ENCODE assay signal across 10 mouse cellular contexts in genomic region chr19:21738591-21739280, GRCm38 (mm10). TPM values are rescaled to one million over a fixed set of nuclear protein-coding genes. Genes with fewer than 3 reads are reported as not detected.
DNase-seq lines count a peak whose midpoint lies in the region; ATAC-seq and TF ChIP-seq lines count a peak whose summit lies in the region.
"Had no signal": no experiment of that assay in that cellular context is flagged by ENCODE, and none has a peak within 500 bp of the region (broad histone marks: within the 10 kb centered on the region; RNA-seq: fewer than 3 reads in every experiment).

No protein-coding gene starts in this region.

- intact Hi-C loops in left cerebral cortex, adult 2 months (cut with DNase I): loop anchor here (2.0 to 5.0 kb wide), 2 partner anchors 86 to 564 kb away; partner anchors contain the start of genes 1110059E24Rik and Abhd17b

- H3K27me3 ChIP-seq in forebrain, embryonic 14.5 days (replicated peaks; ENCODE audit: control insufficient read depth, insufficient read depth, low read length): no peaks in the 10 kb centered on the region
- H3K27me3 ChIP-seq in forebrain, embryonic 10.5 days (ENCODE audit: poor library complexity, severe bottlenecking): no peaks in the 10 kb centered on the region
- H3K27me3 ChIP-seq in limb, embryonic 13.5 days: no peaks in the 10 kb centered on the region
- H3K27me3 ChIP-seq: neural tube, embryonic 12.5 days had no signal

- H3K4me3 ChIP-seq in forebrain, embryonic 14.5 days (ENCODE audit: low read depth, low read length): no peak overlapping the region
- H3K4me3 ChIP-seq in forebrain, embryonic 10.5 days: no peak overlapping the region
- peak overlapping the region; percentile 9; the same call in 1 of the 2 replicates for H3K4me3 ChIP-seq in left cerebral cortex, adult 2 months
- H3K4me3 ChIP-seq in limb, embryonic 13.5 days: no peak overlapping the region
- H3K4me3 ChIP-seq: neural tube, embryonic 12.5 days had no signal

- TF ChIP-seq CTCF in left cerebral cortex, adult 2 months (IDR thresholded peaks at IDR 0.05): no peak

- no peaks in the 10 kb centered on the region for H3K9me3 ChIP-seq in forebrain, embryonic 14.5 days (replicated peaks; ENCODE audit: control insufficient read depth, low read length)
- H3K9me3 ChIP-seq in forebrain, embryonic 10.5 days: no peaks in the 10 kb centered on the region
- no peaks in the 10 kb centered on the region for H3K9me3 ChIP-seq in limb, embryonic 13.5 days
- H3K9me3 ChIP-seq: neural tube, embryonic 12.5 days had no signal

- WGBS in forebrain, embryonic 14.5 days: 87% methylated on average over 18 of the region's 18 CpGs
- 92% methylated on average over 18 of the region's 18 CpGs for WGBS in forebrain, embryonic 10.5 days
- WGBS in limb, embryonic 13.5 days: 81% methylated on average over 18 of the region's 18 CpGs

- DNase-seq in forebrain, embryonic 14.5 days (ENCODE audit: low spot score): no peak
- DNase-seq in forebrain, embryonic 10.5 days (ENCODE audit: extremely low spot score, low spot score): no peak
- peak in 1 of 2 experiments; percentile 24 for DNase-seq in left cerebral cortex, adult 2 months (ENCODE audit: extremely low spot score in 1 of 2, low spot score in 2 of 2)
- no peak for DNase-seq in left cerebral cortex, adult 9 months (ENCODE audit: low spot score in 2 of 2)
- DNase-seq in cerebellum, postnatal 10 days: peak; percentile 63 to 64
- DNase-seq in layer of hippocampus, adult 8-10 months (ENCODE audit: low spot score in 2 of 2): no peak
- DNase-seq in frontal cortex, postnatal 25 days (ENCODE audit: low spot score in 2 of 2): no peak
- DNase-seq: thymus, postnatal 4 days had no signal

- peak overlapping the region; percentile 45 for H3K27ac ChIP-seq in forebrain, embryonic 14.5 days (ENCODE audit: low read depth, low read length)
- H3K27ac ChIP-seq in forebrain, embryonic 10.5 days: no peak overlapping the region
- H3K27ac ChIP-seq in left cerebral cortex, adult 2 months: peak overlapping the region; percentile 59
- H3K27ac ChIP-seq in limb, embryonic 13.5 days: peak overlapping the region; percentile 80
- H3K27ac ChIP-seq: neural tube, embryonic 12.5 days had no signal

- ATAC-seq in forebrain, embryonic 14.5 days: peak; percentile 24; the same call in 1 of the 2 replicates
- peak; percentile 41; the same call in 1 of the 2 replicates for ATAC-seq in limb, embryonic 13.5 days (ENCODE audit: low FRiP score, low read depth)

- H3K4me1 ChIP-seq in forebrain, embryonic 14.5 days (ENCODE audit: control insufficient read depth, insufficient read depth, low read length): peaks cover 8% of the 10 kb centered on the region; the same call in 1 of the 2 replicates
- H3K4me1 ChIP-seq in forebrain, embryonic 10.5 days: peaks cover 12% of the 10 kb centered on the region; the same call in 1 of the 2 replicates
- peaks cover 27% of the 10 kb centered on the region for H3K4me1 ChIP-seq in limb, embryonic 13.5 days
- H3K4me1 ChIP-seq: neural tube, embryonic 12.5 days had no signal

- no peak overlapping the region; the same call in 1 of the 2 replicates for H3K4me2 ChIP-seq in forebrain, embryonic 14.5 days (ENCODE audit: low read length)
- H3K4me2 ChIP-seq in limb, embryonic 13.5 days (replicated peaks): no peak overlapping the region; the same call in 1 of the 2 replicates
- H3K4me2 ChIP-seq: neural tube, embryonic 12.5 days had no signal

- H3K9ac ChIP-seq in forebrain, embryonic 14.5 days (ENCODE audit: low read length): no peak overlapping the region
- no peak overlapping the region for H3K9ac ChIP-seq in limb, embryonic 13.5 days
- H3K9ac ChIP-seq: neural tube, embryonic 12.5 days had no signal

- H3K36me3 ChIP-seq in forebrain, embryonic 14.5 days (ENCODE audit: control insufficient read depth, insufficient read depth, low read length): no peaks in the 10 kb centered on the region
- H3K36me3 ChIP-seq in forebrain, embryonic 10.5 days (replicated peaks): no peaks in the 10 kb centered on the region
- no peaks in the 10 kb centered on the region for H3K36me3 ChIP-seq in limb, embryonic 13.5 days
- H3K36me3 ChIP-seq: neural tube, embryonic 12.5 days had no signal

RNA-seq across cellular contexts. Expression of gene Cemip2, which starts 39.4 kb away (rescaled TPM):
- 29.2 and 35.3 TPM in 2 replicates for polyA plus RNA-seq in forebrain, embryonic 14.5 days (2014; fragmentation: Nextera tagmentation; extraction: Ambion mirVana)
- polyA plus RNA-seq in forebrain, embryonic 10.5 days (2016; fragmentation: Nextera tagmentation; extraction: Ambion mirVana): 56.4 and 58.7 TPM in 2 replicates
- 10 to 100 TPM; 15.0 to 15.6 TPM for total RNA-seq in left cerebral cortex, adult 2 months (2021)
- 36.9 and 39.0 TPM in 2 replicates for polyA plus RNA-seq in limb, embryonic 13.5 days (2015; fragmentation: Nextera tagmentation; extraction: Ambion mirVana)
- total RNA-seq in layer of hippocampus, adult 8-10 months (2022): 10 to 100 TPM; 11.7 to 12.3 (median 12.0) TPM

Comparison
In these comparisons a context has a peak if more than half of its experiments do, and no peak if none do; other contexts are left out.
1. DNase-seq: peak in cerebellum, postnatal 10 days (2 of 2); none in forebrain, embryonic 14.5 days (single experiment), forebrain, embryonic 10.5 days (single experiment), left cerebral cortex, adult 9 months (0 of 2), layer of hippocampus, adult 8-10 months (0 of 2) and frontal cortex, postnatal 25 days (0 of 2).